ENCODE assay signal across 21 mouse cellular contexts in the genomic region with DNA sequence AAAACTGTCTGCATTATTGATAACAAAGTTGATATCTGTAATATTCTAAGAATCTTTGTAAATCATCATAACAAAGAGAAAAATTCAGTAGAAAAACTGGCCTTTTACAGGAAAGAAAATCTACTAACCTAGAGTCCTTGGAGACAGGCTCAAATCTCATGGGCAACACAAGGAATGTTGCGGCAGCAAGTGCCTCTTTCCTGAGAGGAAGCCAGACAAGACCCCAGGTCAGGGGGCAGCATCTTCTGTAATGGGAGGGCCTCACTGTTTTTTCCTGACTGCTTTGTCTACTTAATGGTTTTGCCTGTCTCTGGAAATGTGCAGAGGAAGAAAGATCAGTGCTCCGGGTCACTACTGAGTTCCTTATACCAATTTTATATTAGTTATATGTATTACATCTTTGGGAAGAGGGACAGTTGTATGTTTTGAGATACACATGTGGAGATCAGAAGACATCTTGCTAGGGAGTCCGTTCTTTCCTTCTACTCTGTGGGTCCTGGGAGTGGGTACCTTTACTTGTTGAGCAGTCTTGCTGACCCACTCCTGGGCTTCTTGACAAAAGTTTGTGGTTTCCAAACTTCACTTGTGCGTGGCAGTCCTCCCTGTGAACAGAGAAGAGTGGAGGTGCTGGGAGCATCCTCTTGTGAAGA.
A peak's percentile ranks its signal among the peaks of the same experiment; 100 is the strongest.
DNase-seq lines count a peak whose midpoint lies in the region.
"Had no signal": no experiment of that assay in that cellular context is flagged by ENCODE, and none has a peak within 500 bp of the region (broad histone marks: within the 10 kb centered on the region; RNA-seq: fewer than 3 reads in every experiment).

No protein-coding gene starts in this region.

- WGBS in heart, embryonic 10.5 days: 67% methylated on average over 4 of the region's 4 CpGs

- no peak for DNase-seq in heart, embryonic 10.5 days (ENCODE audit: low spot score)
- DNase-seq in heart, postnatal 14 days: no peak
- peak; percentile 54 for DNase-seq in embryo, embryonic 10.5 days (ENCODE audit: low spot score)
- DNase-seq in embryo, embryonic 11 days: peak; percentile 38
- no peak for DNase-seq in frontal cortex, postnatal 10 days (ENCODE audit: low spot score in 2 of 2)
- no peak for DNase-seq in left cerebral cortex, adult 11 months (ENCODE audit: low spot score)
- DNase-seq: adrenal gland, adult 2 months; adrenal gland, postnatal 14 days; cerebellum, adult 11 months; cerebellum, adult 2 months; cerebellum, adult 9-11 months; cerebellum, postnatal 25 days; forebrain, postnatal 0 days; gastrocnemius, postnatal 25 days; heart, postnatal 36 days; kidney, adult 11 months had no signal

- H3K27me3 ChIP-seq in heart, embryonic 10.5 days (ENCODE audit: insufficient read depth, poor library complexity, severe bottlenecking): no peaks in the 10 kb centered on the region
- H3K27me3 ChIP-seq: embryonic facial prominence, embryonic 12.5 days; embryonic facial prominence, embryonic 15.5 days; hindbrain, embryonic 13.5 days; intestine, embryonic 15.5 days had no signal

- intact Hi-C loops in heart, postnatal 14 days (cut with DNase I): no loop called here

- peaks cover 7% of the 10 kb centered on the region for H3K4me1 ChIP-seq in heart, embryonic 10.5 days
- H3K4me1 ChIP-seq: embryonic facial prominence, embryonic 12.5 days; embryonic facial prominence, embryonic 15.5 days; hindbrain, embryonic 10.5 days; hindbrain, embryonic 13.5 days; intestine, embryonic 15.5 days had no signal

- H3K36me3 ChIP-seq in heart, embryonic 10.5 days: no peaks in the 10 kb centered on the region
- H3K36me3 ChIP-seq: embryonic facial prominence, embryonic 12.5 days; embryonic facial prominence, embryonic 15.5 days; hindbrain, embryonic 10.5 days; hindbrain, embryonic 13.5 days; intestine, embryonic 15.5 days had no signal

- H3K4me3 ChIP-seq in heart, embryonic 10.5 days: no peak overlapping the region
- H3K4me3 ChIP-seq: embryonic facial prominence, embryonic 12.5 days; embryonic facial prominence, embryonic 15.5 days; hindbrain, embryonic 10.5 days; hindbrain, embryonic 13.5 days; intestine, embryonic 15.5 days had no signal

- no peaks in the 10 kb centered on the region for H3K9me3 ChIP-seq in heart, embryonic 10.5 days
- H3K9me3 ChIP-seq: embryonic facial prominence, embryonic 12.5 days; embryonic facial prominence, embryonic 15.5 days; hindbrain, embryonic 10.5 days; hindbrain, embryonic 13.5 days; intestine, embryonic 15.5 days had no signal

- peak overlapping the region; percentile 19; the same call in 1 of the 2 replicates for H3K27ac ChIP-seq in heart, embryonic 10.5 days
- H3K27ac ChIP-seq: embryonic facial prominence, embryonic 12.5 days; embryonic facial prominence, embryonic 15.5 days; hindbrain, embryonic 10.5 days; hindbrain, embryonic 13.5 days; intestine, embryonic 15.5 days had no signal

Comparison
In these comparisons a context has a peak if more than half of its experiments do, and no peak if none do; other contexts are left out.
1. DNase-seq: peak in embryo, embryonic 10.5 days (single experiment) and embryo, embryonic 11 days (single experiment); none in heart, embryonic 10.5 days (single experiment), heart, postnatal 14 days (0 of 2), frontal cortex, postnatal 10 days (0 of 2) and left cerebral cortex, adult 11 months (single experiment).